Mouse (Mus musculus): ENCODE measurements around the gene Nhp2.

Gene Nhp2

GRCm38 (mm10) chr11:51619409-51620060, at the start of gene Nhp2:
Gene Nhp2 (plus strand): TSS chr11:51619735.
- DNase-seq (ENCODE audit: low read depth, low spot score), result peak; percentile 99

DNA sequence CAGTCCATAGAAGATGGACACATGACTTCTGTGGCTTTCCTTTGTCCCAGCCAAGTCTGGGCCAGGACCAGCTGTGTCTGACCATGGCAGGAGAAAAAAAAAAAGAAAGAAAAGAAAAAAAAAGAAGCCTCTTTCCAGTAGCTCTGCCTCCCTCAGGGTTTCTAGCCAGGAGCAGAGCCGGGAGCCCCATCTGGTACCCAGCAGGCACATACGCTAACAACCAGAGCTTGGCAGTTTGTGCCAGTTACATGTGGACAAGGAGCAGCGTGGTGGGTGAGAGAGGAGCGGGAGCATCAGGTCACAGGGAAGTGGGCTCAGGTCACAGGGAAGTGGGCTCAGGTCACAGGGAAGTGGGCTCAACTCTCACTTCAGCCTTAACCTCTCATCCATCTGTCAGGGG, 43.1 kb upstream of the Nhp2 start:
- no peak for DNase-seq (ENCODE audit: low read depth, low spot score)

DNA sequence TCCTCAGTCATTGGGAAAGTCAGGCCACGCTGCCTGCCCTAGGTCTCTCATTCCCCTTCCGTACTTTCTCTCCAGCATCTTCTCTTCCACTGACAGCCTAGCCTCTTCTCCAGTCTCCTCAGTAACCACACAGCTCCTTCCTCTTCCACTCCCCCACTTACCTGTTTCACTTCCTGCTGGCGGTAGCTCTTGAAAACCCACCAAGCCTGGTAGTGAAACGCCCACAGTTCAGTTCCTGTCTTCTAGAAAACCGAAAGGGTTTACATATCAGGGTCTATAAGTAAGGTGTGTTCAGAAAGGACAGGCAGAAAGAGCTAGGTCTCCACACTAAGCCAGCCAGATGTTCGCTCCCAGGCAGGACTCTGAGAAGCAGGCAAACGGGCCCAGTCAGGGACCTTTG, 41.9 kb upstream of the Nhp2 start:
- DNase-seq (ENCODE audit: low read depth, low spot score), result no peak

DNA sequence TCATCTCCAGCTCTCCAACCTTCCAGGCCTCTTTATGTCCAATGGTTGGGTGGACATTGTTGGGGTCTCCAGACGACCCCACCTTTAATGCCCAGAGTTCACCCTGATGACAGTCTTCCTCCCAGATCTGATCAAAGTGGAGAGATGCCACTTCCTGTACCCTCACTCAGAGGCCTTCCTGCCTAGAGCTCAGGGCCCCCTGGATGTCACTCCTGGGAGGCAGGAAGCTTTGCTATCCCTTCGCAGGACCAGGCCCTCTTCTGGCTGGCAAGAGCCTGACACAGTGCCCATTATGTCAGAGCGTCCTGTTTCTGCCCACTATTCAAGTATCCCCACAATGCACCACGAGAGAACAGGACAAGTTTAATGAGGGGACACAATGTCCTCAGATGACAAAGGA, 40.5 kb upstream of the Nhp2 start:
- DNase-seq (ENCODE audit: low read depth, low spot score), result no peak

DNA sequence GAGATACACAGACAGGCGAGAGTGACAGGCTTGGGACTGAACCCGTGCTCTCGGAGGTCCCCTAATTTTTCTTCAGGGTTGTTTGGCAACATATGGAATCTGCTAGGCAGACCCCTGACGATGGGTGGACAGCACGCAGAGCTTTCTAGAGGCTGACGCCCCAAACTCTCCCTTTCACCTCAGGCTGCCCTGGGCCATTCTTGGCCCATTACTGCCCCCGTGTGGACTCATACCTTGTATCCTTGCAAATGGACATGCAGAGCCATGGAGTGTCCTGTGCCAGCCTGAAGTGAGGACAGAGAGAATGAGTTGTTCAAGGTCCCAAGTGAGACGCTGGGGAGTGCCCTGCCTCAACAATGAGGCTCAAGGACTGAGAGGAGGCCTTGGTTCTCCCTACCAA, 36.8 kb upstream of the Nhp2 start:
- DNase-seq (ENCODE audit: low read depth, low spot score), result peak; percentile 72

GRCm38 (mm10) chr11:51584057-51584430, 35.5 kb upstream of the Nhp2 start:
- no peak for DNase-seq (ENCODE audit: low read depth, low spot score)

- DNase-seq (ENCODE audit: low read depth, low spot score), result peak; percentile 96
Measured at GRCm38 (mm10) chr11:51584431-51585248, 34.9 kb upstream of the Nhp2 start, which contains the start of gene Phykpl. Gene Phykpl (plus strand): TSS chr11:51584757.

GRCm38 (mm10) chr11:51585608-51586252, 33.8 kb upstream of the Nhp2 start:
- no peak for DNase-seq (ENCODE audit: low read depth, low spot score)

DNA sequence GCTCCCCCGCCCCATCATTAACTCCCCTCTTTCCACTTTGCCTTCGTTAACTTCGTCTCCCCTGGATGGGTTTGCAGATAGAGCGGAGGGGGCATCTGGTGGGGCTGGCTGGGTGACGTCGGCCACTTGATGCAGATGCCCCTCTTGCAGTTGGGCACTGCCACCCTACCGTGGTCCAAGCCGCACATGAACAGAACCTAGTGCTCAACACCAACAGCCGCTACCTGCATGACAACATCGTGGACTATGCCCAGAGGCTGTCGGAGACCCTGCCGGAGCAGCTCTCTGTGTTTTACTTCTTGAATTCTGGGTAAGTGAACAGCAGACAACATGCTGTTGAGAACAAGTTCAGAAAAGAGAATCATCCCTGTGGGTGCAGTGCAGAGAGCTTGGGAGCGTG, 33.1 kb upstream of the Nhp2 start:
- no peak for DNase-seq (ENCODE audit: low read depth, low spot score)

DNA sequence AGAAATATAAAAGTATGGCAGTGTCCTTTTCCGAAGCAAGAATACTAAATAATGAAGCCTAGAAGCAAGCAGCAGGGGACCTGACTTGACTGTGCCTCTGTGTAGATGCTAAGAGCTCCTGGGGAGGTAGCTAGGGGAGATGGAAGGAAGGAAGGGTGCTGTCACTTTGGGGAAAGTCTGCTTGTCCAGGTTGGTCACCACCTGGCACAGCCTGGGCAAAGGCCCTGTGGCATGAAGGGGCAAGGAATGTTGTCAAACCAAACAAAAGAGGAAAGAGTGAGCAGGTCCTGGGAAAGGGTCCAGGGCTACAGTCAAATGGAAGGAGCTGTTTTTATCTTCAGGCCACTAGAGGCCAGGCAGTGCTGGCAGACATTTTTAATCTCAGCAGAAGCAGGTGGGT, 32.5 kb upstream of the Nhp2 start:
- DNase-seq (ENCODE audit: low read depth, low spot score), result no peak

- peak; percentile 63 for DNase-seq (ENCODE audit: low read depth, low spot score)
Measured at GRCm38 (mm10) chr11:51588833-51589232, 30.7 kb upstream of the Nhp2 start.

GRCm38 (mm10) chr11:51590002-51590401, 29.5 kb upstream of the Nhp2 start:
- DNase-seq (ENCODE audit: low read depth, low spot score), result no peak

GRCm38 (mm10) chr11:51591168-51591567, 28.4 kb upstream of the Nhp2 start:
- peak; percentile 58 for DNase-seq (ENCODE audit: low read depth, low spot score)

DNA sequence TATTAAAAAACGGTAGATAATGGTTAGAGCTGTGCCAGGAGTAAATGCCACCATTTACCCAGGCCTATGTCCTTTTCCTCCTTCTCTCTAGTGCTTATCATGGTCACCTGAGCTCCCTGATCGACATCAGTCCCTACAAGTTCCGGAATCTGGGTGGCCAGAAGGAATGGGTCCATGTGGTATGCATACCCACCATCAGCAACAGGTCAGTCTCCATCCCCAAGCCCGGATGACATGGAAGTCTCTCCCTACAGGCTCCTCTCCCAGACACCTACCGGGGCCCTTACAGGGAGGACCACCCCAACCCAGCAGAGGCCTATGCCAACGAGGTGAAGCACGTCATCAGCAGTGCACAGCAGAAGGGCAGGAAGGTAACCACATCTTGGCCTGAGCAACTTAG, 27.6 kb upstream of the Nhp2 start:
- DNase-seq (ENCODE audit: low read depth, low spot score), result no peak

GRCm38 (mm10) chr11:51593368-51593767, 26.2 kb upstream of the Nhp2 start:
- no peak for DNase-seq (ENCODE audit: low read depth, low spot score)

DNA sequence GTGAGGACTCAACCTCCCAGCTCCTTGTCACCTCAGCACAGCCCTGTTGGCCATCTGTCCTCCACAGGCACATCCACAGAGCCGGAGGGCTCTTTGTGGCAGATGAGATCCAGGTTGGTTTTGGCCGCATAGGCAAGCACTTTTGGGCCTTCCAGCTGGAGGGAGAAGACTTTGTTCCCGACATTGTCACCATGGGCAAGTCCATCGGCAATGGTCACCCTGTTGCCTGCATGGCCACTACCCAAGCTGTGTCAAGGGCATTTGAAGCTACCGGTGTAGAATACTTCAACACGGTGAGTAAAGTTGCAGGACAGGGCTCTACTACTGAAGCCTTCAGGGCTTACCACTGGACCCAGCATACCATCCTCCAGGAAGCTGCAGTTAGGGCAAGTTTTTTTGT, 25.7 kb upstream of the Nhp2 start:
- DNase-seq (ENCODE audit: low read depth, low spot score), result no peak

- no peak for DNase-seq (ENCODE audit: low read depth, low spot score)
Measured at GRCm38 (mm10) chr11:51594715-51595350, 24.7 kb upstream of the Nhp2 start.

- DNase-seq (ENCODE audit: low read depth, low spot score), result no peak
Measured at GRCm38 (mm10) chr11:51595459-51596083, 24.0 kb upstream of the Nhp2 start.

DNA sequence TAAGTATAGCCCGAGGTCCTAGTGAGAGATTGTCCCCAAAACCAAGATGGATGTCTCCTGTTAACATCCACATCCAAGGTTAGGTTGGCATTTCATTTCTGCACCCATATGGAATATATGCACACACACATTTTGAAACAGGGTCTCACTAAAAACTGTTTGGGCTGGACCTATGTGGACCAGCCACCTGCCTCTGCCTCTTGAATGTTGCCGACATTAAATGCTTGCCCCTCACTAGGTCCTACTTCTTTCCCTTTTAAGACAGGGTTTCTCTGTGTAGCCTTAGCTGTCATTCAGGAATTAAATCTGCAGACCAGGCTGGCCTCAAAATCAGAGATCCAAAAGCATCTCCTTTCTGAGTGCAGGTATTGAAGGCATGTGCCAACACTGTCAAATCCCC, 22.0 kb upstream of the Nhp2 start:
- DNase-seq (ENCODE audit: low read depth, low spot score), result no peak

- no peak for DNase-seq (ENCODE audit: low read depth, low spot score)
Measured at GRCm38 (mm10) chr11:51602253-51602652, 17.3 kb upstream of the Nhp2 start.

DNA sequence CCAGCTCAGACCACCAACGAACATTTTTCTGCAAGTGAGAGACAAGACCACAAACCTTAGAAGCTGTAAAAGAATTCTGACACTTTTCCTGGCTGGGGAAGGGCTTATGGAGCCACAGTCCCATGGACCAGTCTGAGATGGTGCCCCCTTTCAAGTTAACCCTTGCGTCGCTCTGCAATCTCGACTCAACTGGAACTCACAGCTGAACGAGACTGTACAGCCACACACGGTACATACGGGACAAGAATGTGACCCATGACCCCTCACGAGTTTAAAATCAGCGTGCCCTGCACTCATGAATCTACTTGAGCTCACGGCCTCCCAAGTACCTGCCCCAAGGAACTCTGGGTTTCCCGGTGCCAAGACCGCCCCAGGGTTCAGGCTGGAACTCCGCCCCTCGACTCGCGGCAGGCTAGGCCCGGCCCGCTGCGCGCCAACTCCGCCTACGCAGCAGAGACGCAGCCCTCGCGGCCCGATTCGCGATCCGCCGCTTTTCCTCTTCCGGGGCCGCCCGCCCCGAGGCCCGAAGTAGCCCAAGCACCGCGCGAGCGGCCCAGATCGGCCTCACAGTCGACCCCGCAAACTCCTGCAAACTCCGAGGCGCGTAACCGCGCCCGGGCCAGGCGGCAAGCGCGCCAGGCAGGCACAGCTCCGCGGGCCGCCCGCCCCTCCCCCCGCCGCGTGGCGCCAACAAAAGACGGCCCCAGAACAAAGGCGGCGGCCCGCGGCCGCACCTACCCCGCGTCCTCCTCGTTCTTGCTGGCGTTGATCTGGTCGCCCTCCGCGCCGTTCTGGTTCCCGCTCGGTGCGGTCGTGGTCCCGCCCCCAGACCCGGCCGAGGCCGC, 13.7 kb upstream of the Nhp2 start:
- DNase-seq (ENCODE audit: low read depth, low spot score), result peak; percentile 82

Measured in ES-CJ7 (cell line).